Mouse (Mus musculus) lung, postnatal 0 days (tissue): ENCODE data around the gene Prpf18. TPM values are rescaled to one million over a fixed set of nuclear protein-coding genes. Genes with fewer than 3 reads are reported as not detected.

Experiments
- ATAC-seq: fragments of 200-750 bp; cut with Nextera tagmentation; 2 replicates; pipeline ENCODE4 v1.8.0; 2017; ENCODE audit warnings: moderate library complexity
- DNase-seq: peaks from one replicate; pipeline ENCODE4 v3.0.0-alpha.2; 2016; ENCODE audit warnings: low spot score
- H3K27ac ChIP-seq: fragments of 300-500 bp; sonication (generic); 2 replicates; pipeline ENCODE4 v1.5.1; 2014; ENCODE audit warnings: antibody characterized with exemption, mild to moderate bottlenecking, low read length, mixed read lengths
- H3K27me3 ChIP-seq: fragments of 300-500 bp; sonication (generic); replicated peaks from 2 replicates; pipeline ENCODE4 v1.6.1; 2014; ENCODE audit warnings: low read length, mixed read lengths; ENCODE audit not compliant: insufficient read depth
- H3K36me3 ChIP-seq: fragments of 300-500 bp; sonication (generic); 2 replicates; pipeline ENCODE4 v1.6.1; 2014; ENCODE audit warnings: low read length, mixed read lengths; ENCODE audit not compliant: insufficient read depth
- H3K4me1 ChIP-seq: fragments of 300-500 bp; sonication (generic); 2 replicates; pipeline ENCODE4 v1.6.1; 2014; ENCODE audit warnings: antibody characterized with exemption, low read depth, low read length, mixed read lengths; ENCODE audit not compliant: insufficient read depth
- H3K4me2 ChIP-seq: fragments of 300-500 bp; sonication (generic); replicated peaks from 2 replicates; pipeline ENCODE4 v1.6.1; 2014; ENCODE audit warnings: low read depth, mild to moderate bottlenecking, low read length, moderate library complexity, mixed read lengths
- H3K4me3 ChIP-seq: fragments of 300-500 bp; sonication (generic); 2 replicates; pipeline ENCODE4 v1.5.1; 2014; ENCODE audit warnings: low read depth, low read length
- H3K9ac ChIP-seq: fragments of 300-500 bp; sonication (generic); replicated peaks from 2 replicates; pipeline ENCODE4 v1.6.1; 2014; ENCODE audit warnings: low read depth, mild to moderate bottlenecking
- H3K9me3 ChIP-seq: fragments of 300-500 bp; sonication (generic); 2 replicates; pipeline ENCODE4 v1.6.1; 2016; ENCODE audit warnings: low read length, mixed read lengths
- CTCF ChIP-seq: IDR thresholded peaks from 2 replicates; pipeline ENCODE4 v1.5.1; 2016; ENCODE audit warnings: antibody characterized with exemption, mild to moderate bottlenecking
- EP300 ChIP-seq: IDR thresholded peaks from 2 replicates; pipeline ENCODE4 v1.6.1; 2016; ENCODE audit warnings: antibody characterized with exemption, mild to moderate bottlenecking, control low read depth
- WGBS: fragments of 180-500 bp; shearing (Covaris S2); extraction: QIAGEN DNeasy Blood & Tissue Kit; methylation state at CpG from one replicate; pipeline ENCODE4 v1.1.7; 2014; 5-methylcytosine and 5-hydroxymethylcytosine counted together
- polyA plus RNA-seq: library from polyadenylated mRNA; unstranded; fragments of >200 nt; fragmentation: Nextera tagmentation; extraction: Ambion mirVana; gene quantifications from 2 replicates; pipeline ENCODE4 v1.2.1, GENCODE M21; 2015

Gene Prpf18
- polyA plus RNA-seq, 1 experiment from 2014 or later: 39.2 TPM

DNA sequence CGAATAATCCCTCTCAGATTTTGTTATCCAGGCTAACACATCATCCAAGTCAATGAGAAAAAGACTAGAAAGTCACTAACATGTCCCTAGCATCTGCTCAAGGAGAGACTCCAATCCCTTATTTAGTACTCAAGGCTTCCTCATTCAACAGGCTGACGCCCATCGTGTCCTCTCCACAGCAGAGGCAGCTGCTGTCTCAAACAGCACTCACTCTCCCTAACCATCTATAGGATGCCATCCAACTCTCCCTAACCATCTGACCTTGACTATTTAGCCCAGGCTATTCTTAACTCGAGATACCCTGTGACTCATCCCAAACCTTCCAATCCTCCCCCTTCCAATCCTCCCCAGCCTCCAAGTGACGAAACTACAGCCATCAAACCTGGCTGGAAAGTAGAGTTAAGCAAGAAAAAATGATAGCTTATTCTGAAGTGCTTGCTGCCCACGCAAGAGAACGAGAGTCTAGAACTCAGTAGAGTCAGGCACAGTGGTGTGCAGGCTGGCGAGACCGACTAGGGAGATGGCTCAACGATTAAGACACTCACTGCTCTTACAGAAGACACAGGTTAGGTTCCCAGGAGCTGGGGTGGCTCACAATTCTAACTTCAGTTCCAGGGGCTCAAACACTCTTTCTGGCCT is 21.6 kb downstream of the Prpf18 start:
- no peak for TF ChIP-seq CTCF
- TF ChIP-seq EP300: no peak
- peaks cover 36% of the 10 kb centered on the region for H3K36me3 ChIP-seq

DNA sequence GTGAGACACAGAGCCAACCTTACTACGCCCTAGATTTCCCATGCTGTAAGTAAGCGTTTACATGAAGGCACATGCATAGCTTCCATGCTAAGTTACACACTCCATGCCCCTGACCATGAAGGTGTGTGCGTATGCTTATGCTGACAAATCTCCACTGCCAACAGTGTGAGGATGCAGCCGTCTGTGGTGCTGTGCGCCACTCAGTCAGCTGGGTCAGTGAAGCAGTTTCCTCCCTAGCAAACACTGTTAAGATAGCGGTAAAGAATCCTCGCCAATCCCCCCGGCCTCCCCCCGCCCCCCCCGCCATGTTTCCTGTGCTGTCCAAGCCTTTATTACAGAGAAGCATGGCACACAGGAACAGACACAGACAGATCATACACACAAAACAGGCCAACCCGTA is 22.4 kb downstream of the Prpf18 start:
- Histone ChIP-seq H3K4me2 (no peak overlapping the region), H3K36me3 (peaks cover 27% of the 10 kb centered on the region), H3K27ac (no peak overlapping the region), H3K27me3 (no peaks in the 10 kb centered on the region), H3K4me3 (no peak overlapping the region), H3K9ac (no peak overlapping the region), H3K9me3 (no peaks in the 10 kb centered on the region), H3K4me1 (no peaks in the 10 kb centered on the region)
- DNase-seq (no peak), ATAC-seq (0 out of 2 replicates have a peak, but pooled peaks have one; percentile 22)
- 75% methylated on average over 11 of the region's 11 CpGs for WGBS
- TF ChIP-seq CTCF (no peak), EP300 (no peak)

More for the DNA sequence above, 21.6 kb downstream of the Prpf18 start:
- H3K9me3 ChIP-seq: no peaks in the 10 kb centered on the region
- no peak overlapping the region for H3K9ac ChIP-seq
- no peak for ATAC-seq
- H3K27me3 ChIP-seq: no peaks in the 10 kb centered on the region
- 92% methylated on average over 10 of the region's 10 CpGs for WGBS
- no peak for DNase-seq
- no peak overlapping the region for H3K4me2 ChIP-seq
- H3K4me1 ChIP-seq: no peaks in the 10 kb centered on the region
- H3K27ac ChIP-seq: no peak overlapping the region
- no peak overlapping the region for H3K4me3 ChIP-seq

DNA sequence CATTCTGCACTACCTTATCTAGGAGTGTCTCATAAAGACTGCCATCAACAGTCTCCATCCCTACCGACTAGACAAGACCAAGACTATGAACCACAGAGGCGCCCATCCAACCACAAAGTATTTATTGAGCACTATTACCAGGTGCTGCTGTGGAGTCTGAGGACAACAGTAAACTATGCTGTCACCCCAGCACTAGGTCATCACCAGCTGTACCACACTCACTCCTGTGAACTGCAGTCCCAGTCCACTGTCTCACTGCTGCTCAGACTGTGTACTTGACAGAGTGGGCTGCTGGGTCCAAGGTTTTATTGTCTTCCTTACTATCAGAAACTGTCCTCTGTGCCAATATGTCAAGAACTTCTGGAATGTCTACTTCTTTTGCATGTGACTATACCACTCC is 23.0 kb downstream of the Prpf18 start:
- no peak overlapping the region for H3K4me3 ChIP-seq
- no peaks in the 10 kb centered on the region for H3K4me1 ChIP-seq
- no peak overlapping the region for H3K27ac ChIP-seq
- H3K9ac ChIP-seq: no peak overlapping the region
- peaks cover 22% of the 10 kb centered on the region for H3K36me3 ChIP-seq
- DNase-seq (no peak), ATAC-seq (no peak)
- H3K4me2 ChIP-seq: no peak overlapping the region
- H3K9me3 ChIP-seq: no peaks in the 10 kb centered on the region
- WGBS: 85% methylated on average over 2 of the region's 2 CpGs
- TF ChIP-seq EP300 (no peak), CTCF (no peak)
- no peaks in the 10 kb centered on the region for H3K27me3 ChIP-seq

DNA sequence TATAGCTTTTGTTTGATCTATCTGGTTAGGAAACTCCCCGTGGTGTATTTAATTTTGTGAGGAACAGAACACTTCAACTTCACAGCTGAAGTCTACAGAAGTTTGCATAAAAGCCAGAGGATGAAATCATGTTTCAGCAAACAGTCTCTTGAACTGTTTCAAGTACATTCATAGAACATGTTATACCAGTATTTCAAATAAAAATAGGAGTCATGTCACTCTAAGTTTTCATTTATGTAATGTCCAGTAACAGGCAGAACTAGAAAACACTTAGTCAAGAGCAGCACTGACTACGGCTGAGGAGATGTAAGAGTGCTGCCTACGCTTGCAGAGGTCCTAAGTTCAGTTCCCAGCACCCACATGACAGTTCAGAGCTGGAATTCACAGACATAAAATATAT is 25.0 kb downstream of the Prpf18 start:
- no peak overlapping the region for H3K4me2 ChIP-seq
- TF ChIP-seq EP300 (peak; percentile 82), CTCF (no peak)

DNA sequence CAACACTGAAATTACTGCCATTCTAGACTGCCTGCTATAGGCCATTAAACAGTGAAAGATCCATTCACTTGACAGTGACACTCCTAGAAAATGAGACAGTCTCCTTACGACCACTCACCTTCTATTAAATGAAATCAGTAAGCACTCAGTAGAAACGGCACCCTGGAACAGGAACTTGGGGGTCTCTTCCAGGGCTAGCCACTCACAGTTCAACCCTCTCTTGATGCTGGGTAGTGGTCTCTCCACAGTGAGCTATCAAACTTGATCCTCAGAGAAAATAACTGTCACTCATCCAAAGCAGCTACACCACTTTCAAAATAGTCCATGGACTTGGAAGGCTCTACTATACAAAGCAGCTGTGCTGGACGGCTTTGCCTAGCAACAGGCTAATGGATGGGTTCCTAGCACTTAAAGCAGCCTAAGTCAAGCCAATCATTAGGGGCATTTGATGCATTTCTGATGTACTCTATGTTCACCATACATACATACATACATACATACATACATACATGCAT is 30.4 kb downstream of the Prpf18 start:
- Histone ChIP-seq H3K9ac (no peak overlapping the region), H3K27me3 (no peaks in the 10 kb centered on the region), H3K4me2 (no peak overlapping the region), H3K4me3 (no peak overlapping the region), H3K36me3 (no peaks in the 10 kb centered on the region), H3K9me3 (no peaks in the 10 kb centered on the region), H3K27ac (no peak overlapping the region), H3K4me1 (no peaks in the 10 kb centered on the region)
- ATAC-seq: 0 out of 2 replicates have a peak, but pooled peaks have one; percentile 18
- WGBS: 74% methylated on average over 3 of the region's 3 CpGs
- TF ChIP-seq EP300 (no peak), CTCF (no peak)
- no peak for DNase-seq

More for the DNA sequence above, 25.0 kb downstream of the Prpf18 start:
- H3K36me3 ChIP-seq: 0 out of 2 replicates have a peak, but pooled peaks cover 7% of the 10 kb centered on the region
- peak overlapping the region; percentile 39; the same call in 1 of the 2 replicates for H3K27ac ChIP-seq
- 48% methylated on average over 3 of the region's 3 CpGs for WGBS
- no peak overlapping the region for H3K9ac ChIP-seq
- no peaks in the 10 kb centered on the region for H3K9me3 ChIP-seq
- H3K4me1 ChIP-seq: no peaks in the 10 kb centered on the region
- peak; percentile 90 for DNase-seq
- ATAC-seq: peak; percentile 87
- H3K27me3 ChIP-seq: no peaks in the 10 kb centered on the region
- no peak overlapping the region for H3K4me3 ChIP-seq

DNA sequence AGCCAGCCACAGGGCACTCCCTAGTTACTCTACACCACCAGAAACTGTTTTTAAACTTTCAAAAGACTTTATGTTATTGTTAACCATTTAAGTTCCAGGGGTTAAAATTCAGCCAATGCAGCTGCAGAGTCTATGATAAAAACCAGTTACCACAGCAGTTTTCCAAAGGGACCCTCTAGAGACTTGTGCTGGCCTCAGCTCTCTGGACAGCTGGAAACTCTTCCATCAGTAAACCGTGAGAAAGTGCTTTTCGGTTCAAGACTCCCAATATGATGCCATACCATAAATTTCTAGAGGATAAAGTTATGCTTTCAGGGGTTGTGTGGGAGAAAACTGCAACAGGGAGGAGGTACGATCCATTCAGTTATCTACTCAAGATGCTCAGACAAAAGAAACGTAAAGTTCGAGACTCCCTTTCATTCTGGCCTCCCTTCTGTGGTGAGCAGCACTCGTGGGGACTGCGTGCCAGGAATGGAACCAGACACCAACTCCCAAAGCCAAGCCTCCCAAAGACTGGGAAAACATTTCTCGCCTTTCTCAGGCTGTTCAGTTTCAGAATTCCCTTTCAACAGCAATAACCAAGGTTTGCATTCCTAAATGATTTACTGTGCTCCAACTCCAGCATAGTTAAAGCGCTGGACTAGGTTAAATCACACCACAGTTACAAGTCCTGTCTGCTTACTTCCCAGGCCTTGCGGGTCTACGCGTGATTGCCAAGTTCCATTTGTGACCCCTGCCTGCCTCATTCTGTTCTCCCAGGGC is 31.1 kb downstream of the Prpf18 start:
- H3K9me3 ChIP-seq: no peaks in the 10 kb centered on the region
- DNase-seq: peak; percentile 30
- no peak overlapping the region for H3K9ac ChIP-seq
- H3K27ac ChIP-seq: no peak overlapping the region
- ATAC-seq: peak; percentile 25; the same call in 1 of the 2 replicates
- H3K27me3 ChIP-seq: no peaks in the 10 kb centered on the region
- 60% methylated on average over 12 of the region's 12 CpGs for WGBS
- no peaks in the 10 kb centered on the region for H3K36me3 ChIP-seq
- H3K4me3 ChIP-seq: no peak overlapping the region
- no peaks in the 10 kb centered on the region for H3K4me1 ChIP-seq
- no peak for TF ChIP-seq CTCF
- TF ChIP-seq EP300: no peak
- H3K4me2 ChIP-seq: no peak overlapping the region
